Mouse (Mus musculus): ENCODE results near the gene Igfbp7.

Igfbp7 gene

GRCm38 (mm10) chr5:77380321-77380901 is 27.4 kb downstream of the Igfbp7 start:
- DNase-seq (ENCODE audit: low read depth, low spot score) = no peak

GRCm38 (mm10) chr5:77379434-77380135 is 28.3 kb downstream of the Igfbp7 start:
- no peak for DNase-seq (ENCODE audit: low read depth, low spot score)

GRCm38 (mm10) chr5:77378027-77378426 is 29.8 kb downstream of the Igfbp7 start:
- DNase-seq (ENCODE audit: low read depth, low spot score) = no peak

GRCm38 (mm10) chr5:77375546-77375945 is 32.3 kb downstream of the Igfbp7 start:
- no peak for DNase-seq (ENCODE audit: low read depth, low spot score)

GRCm38 (mm10) chr5:77374945-77375344 is 32.9 kb downstream of the Igfbp7 start:
- DNase-seq (ENCODE audit: low read depth, low spot score) = no peak

- DNase-seq (ENCODE audit: low read depth, low spot score) = no peak
Measured at GRCm38 (mm10) chr5:77372778-77373177, 35.1 kb downstream of the Igfbp7 start.

GRCm38 (mm10) chr5:77372242-77372641 is 35.6 kb downstream of the Igfbp7 start:
- no peak for DNase-seq (ENCODE audit: low read depth, low spot score)

GRCm38 (mm10) chr5:77370378-77370892 is 37.4 kb downstream of the Igfbp7 start:
- DNase-seq (ENCODE audit: low read depth, low spot score) = no peak

GRCm38 (mm10) chr5:77369394-77369793 is 38.4 kb downstream of the Igfbp7 start:
- no peak for DNase-seq (ENCODE audit: low read depth, low spot score)

GRCm38 (mm10) chr5:77368194-77368593 is 39.6 kb downstream of the Igfbp7 start:
- DNase-seq (ENCODE audit: low read depth, low spot score) = no peak

- DNase-seq (ENCODE audit: low read depth, low spot score) = no peak
Measured at GRCm38 (mm10) chr5:77367682-77368081, 40.2 kb downstream of the Igfbp7 start.

- no peak for DNase-seq (ENCODE audit: low read depth, low spot score)
Measured at GRCm38 (mm10) chr5:77367145-77367544, 40.7 kb downstream of the Igfbp7 start.

GRCm38 (mm10) chr5:77366313-77366712 is 41.5 kb downstream of the Igfbp7 start:
- no peak for DNase-seq (ENCODE audit: low read depth, low spot score)

- DNase-seq (ENCODE audit: low read depth, low spot score) = no peak
Measured at GRCm38 (mm10) chr5:77364443-77365038, 43.3 kb downstream of the Igfbp7 start.

- DNase-seq (ENCODE audit: low read depth, low spot score) = no peak
Measured at GRCm38 (mm10) chr5:77363650-77364049, 44.2 kb downstream of the Igfbp7 start.

GRCm38 (mm10) chr5:77362120-77362519 is 45.7 kb downstream of the Igfbp7 start:
- DNase-seq (ENCODE audit: low read depth, low spot score) = no peak

- no peak for DNase-seq (ENCODE audit: low read depth, low spot score)
Measured at GRCm38 (mm10) chr5:77361006-77361405, 46.8 kb downstream of the Igfbp7 start.

- DNase-seq (ENCODE audit: low read depth, low spot score) = no peak
Measured at GRCm38 (mm10) chr5:77359971-77360370, 47.9 kb downstream of the Igfbp7 start.

GRCm38 (mm10) chr5:77358347-77358746 is 49.5 kb downstream of the Igfbp7 start:
- no peak for DNase-seq (ENCODE audit: low read depth, low spot score)

GRCm38 (mm10) chr5:77357405-77358149 is 50.3 kb downstream of the Igfbp7 start:
- peak; percentile 61 for DNase-seq (ENCODE audit: low read depth, low spot score)

GRCm38 (mm10) chr5:77355307-77356265 is 52.3 kb downstream of the Igfbp7 start:
- DNase-seq (ENCODE audit: low read depth, low spot score) = no peak
